In the genomic region with DNA sequence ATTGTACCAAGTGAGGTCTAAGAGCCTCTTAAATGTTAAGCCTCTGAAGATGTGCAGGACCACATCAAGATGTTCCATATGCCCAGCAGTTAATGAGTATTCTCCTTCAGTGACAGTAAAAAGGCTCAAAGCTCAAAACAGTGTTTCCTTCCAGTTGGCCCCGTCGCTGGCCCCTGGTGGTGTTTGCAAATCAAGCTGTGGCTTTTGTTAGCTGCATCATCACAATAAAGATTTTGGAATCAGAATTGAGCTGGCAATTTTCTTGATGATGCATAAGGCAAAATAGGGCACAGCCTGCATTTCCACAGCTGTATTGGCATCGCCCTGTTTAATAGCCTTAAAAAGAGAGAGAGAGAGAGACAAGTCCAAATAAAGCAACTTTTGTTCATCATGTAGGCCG, we compare ENCODE assay signal across 20 mouse cellular contexts. TPM values are rescaled to one million over a fixed set of nuclear protein-coding genes. Genes with fewer than 3 reads are reported as not detected.
"Had no signal": no experiment of that assay in that cellular context is flagged by ENCODE, and none has a peak within 500 bp of the region (broad histone marks: within the 10 kb centered on the region; RNA-seq: fewer than 3 reads in every experiment).

No protein-coding gene starts in this region.

- ATAC-seq: inflammation-experienced regulatory T-cells, adult 6 months; intestine, embryonic 15.5 days; intestine, postnatal 0 days had no signal

- DNase-seq: gastrocnemius, postnatal 10 days; gastrocnemius, postnatal 25 days; heart, adult 2 months; heart, postnatal 14 days; heart, postnatal 4 days; kidney, adult 18-20 months; kidney, adult 8-10 months; kidney, postnatal 10 days; kidney, postnatal 25 days; kidney, postnatal 4 days; liver; liver, embryonic 13.5 days had no signal

RNA-seq across cellular contexts. Expression of a gene that starts 45.0 kb away (rescaled TPM):
- total RNA-seq: gastrocnemius, adult 18-20 months; gastrocnemius, postnatal 25 days; gastrocnemius, postnatal 4 days; granulocyte monocyte progenitor cell, adult 5-6 weeks had no signal
- polyA plus RNA-seq: inflammation-experienced regulatory T-cells, adult 6 months; liver, embryonic 11.5 days; liver, embryonic 15.5 days had no signal
